Mouse (Mus musculus) monocyte, adult 2 months (primary cell): ENCODE results near the gene Ubash3a.
A peak's percentile ranks its signal among the peaks of the same experiment; 100 is the strongest.

Source experiments
- DNase-seq, 2 experiments: peaks; one replicate each; pipeline ENCODE4 v3.0.0; 2022; ENCODE audit warnings: low spot score in 2 of 2, low read depth in 1 of 2

Ubash3a gene

DNA sequence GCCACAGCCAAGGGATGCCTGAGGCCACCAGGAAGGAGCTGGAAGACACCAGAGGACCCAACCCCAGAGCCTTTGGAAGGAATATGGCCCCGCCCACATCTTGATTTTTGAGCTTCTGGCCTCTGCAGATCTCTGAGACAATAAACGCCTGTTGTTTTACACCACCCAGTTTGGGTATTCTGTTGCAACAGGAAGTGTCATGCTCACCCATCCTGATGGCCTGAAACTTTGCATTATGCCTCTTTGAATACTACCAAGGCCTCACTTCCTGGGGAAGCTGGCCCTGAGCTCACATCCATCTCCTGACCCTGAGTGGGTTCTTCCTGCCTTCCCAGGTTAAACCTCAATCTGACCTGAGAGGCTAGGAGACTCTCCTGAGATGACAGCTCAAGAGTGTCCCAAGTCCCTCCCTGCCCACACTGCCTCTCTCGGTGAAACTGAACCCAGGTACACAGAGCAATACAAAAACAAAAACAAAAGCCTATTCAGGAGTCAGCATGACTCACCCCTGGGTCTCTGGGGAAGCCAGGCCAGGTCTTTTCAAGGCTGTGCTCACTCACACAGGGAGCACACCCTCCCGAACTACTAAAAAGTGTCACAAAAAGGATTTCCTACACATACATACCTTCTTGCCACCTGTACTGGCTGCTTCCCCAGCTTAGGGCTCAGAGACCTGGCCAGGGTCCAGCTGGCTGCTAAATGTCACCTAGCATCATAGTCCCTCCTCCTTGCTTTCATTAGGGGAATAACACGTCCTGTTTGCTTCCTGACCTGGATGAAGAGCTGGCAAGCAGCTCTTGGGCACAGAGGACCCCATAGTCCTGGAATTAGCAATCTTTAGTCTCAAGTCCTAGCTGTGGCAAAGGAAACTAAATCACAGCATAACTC lies 8.6 kb downstream of the Ubash3a start:
- DNase-seq: no peak

DNA sequence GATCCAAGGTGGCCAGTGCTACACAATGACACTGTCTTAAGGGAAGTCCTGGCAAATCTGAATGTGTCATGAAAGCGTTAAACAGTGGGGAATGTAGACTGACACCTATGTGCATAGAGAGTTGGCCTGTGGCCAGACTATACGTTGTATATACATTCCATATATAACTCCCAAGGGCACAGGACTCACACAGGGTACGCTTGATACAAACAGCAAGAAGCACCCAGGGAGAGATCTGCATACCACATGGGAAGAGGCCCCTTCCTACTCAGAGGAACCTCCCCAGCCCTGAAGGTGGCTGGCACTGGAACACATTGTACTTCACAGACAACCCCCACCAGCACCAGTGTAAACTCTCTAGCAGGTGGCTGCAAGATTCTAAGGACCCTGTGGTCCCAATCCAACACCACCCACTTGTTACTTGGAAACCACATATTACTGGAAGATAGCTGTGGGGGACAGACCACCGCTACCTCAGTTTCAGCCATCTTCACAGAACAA lies 15.2 kb downstream of the Ubash3a start:
- no peak for DNase-seq

DNA sequence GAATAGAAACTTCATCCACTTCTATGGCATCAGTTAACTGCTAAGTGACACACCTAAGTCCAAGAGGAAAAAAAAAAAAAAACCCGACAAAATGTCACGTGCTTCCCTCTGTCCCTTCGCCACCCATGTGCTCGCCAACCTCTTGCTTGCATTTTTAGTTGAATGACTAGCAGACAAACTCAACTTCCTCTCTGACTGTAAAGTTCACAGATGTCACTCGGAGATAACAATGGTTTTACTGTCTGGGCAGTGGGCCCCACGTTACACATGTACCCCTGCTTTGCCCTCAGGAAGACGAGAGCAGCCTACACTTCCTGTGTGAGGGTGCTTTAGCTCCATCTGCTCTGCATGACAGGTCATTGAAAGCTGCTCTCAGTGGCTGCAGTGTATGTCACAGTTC lies 16.2 kb downstream of the Ubash3a start:
- DNase-seq: no peak

DNA sequence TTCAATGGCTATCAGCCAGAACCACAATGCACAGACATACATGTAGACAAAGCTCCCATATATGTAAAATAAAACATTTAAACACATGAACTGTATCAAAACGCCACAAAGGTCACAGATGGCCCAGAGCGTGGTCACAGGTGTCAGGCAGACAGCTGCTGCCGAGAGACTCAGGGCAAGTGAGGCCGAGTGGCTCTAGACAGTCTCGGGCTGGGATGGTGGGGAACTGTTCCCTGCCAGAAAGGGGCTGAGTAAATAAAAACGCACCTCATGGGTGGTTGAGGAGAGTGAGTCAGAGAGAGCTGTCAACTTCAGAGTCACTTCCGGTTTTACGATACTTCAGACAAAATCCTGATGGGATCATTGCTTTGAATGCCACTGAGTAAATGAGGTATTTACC lies 16.9 kb downstream of the Ubash3a start:
- no peak for DNase-seq

DNA sequence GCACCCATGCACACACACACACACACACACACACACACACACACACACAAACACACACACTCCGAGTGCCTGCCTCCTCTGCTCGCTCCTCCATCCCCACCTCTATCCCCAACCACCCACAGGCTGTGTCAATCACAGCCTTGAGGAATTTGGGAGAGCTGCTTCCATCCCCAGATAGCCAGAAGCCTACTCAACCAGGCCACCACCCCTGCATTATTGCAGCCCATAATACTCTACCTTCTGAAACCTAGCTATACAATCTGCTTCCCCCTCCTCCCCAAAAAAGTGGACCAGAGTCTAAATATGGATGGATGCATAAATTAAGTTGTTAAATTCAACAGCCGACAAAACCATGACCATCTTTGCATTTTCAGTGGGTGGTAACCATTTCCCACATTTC lies 18.7 kb downstream of the Ubash3a start:
- DNase-seq: no peak

DNA sequence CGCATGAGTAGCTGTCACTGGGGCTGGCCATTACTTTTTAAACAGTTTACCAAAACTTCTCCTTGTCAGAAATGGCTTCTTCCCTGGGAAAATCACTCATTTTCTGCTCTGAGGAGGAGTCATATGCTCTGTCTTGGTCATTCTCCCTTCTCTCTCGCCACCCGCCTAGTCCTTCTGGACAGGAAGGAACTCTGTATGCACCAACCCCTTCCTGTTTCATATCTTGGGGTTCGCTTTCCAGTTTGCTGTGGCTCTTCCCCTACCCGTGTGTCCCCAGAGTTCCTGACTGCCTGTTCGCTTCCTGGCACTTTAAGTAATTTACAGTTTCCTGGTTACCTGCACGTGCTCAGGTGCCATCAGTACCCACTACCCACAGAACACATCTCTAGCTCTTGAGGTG lies 19.3 kb downstream of the Ubash3a start:
- DNase-seq: no peak

DNA sequence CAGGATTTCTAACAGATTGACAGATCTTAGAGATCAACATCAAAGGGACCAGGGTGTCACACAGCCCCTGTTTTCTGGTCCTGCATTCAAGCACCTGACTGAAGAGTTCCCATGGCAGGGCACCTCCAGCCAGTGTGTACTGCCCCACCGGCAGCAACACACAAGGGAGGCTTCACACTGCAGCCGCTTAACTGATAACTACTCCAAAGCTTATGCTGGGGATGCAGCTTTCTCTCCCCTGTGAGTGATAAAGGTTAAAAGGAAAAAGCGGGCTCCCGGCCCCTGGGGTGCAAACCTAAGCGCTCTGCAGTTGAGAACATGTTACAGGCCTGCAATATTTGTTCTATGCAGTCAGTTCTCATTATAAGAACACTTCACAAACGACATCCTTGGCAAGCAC lies 24.1 kb downstream of the Ubash3a start:
- no peak for DNase-seq

DNA sequence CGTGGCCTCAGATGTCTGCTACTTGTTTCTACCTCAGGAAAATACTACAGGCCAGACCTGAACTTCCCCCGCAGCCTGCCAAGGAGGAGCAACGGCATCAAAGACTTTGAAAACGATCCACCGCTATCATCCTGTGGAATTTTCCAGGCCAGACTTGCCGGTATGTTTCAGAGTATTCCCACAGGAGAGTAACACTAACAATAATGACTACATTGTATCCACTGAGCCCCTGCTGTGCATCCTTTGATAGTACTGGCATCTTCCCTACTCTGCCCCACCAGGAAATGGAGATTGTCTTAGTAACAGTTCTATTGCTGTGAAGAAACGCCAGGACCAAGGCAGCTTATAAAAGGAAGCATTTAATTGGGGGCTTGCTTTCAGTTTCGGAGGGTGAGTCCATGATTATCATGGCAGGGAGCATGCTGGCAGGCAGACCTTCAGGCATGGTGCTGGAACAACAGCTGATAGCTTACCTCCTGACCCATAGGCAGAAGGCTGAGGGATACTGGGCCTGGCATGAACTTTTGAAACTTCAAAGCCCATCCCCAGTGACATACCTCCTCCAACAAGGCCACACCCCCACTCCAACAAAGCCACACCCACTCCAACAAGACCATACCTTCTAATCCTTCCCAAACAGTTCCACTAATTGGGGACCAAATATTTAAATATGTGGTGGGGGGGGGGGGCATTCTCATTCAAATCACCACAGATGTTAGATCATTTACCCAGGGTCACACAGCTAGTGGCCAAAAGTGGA lies 24.8 kb downstream of the Ubash3a start:
- DNase-seq: no peak

DNA sequence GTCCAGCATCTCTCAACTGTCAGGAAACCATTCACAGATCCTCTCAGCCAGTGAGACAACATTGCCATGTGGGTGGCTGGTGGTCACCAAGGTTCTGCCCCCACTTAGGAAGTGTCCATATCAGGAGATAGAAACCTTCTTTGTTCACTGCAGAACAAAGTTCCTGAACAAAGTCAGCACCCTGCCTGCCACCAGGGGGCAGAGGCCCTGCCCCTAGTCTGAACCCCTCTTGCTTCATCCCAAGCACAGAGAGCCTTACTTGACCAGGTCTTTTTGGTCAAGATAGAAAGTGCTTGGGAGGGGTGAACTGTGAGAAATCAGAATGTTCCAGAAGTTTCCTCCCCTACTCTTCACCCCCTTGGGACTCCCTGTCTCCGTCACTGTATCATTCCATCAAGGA lies 28.2 kb downstream of the Ubash3a start:
- DNase-seq: no peak

DNA sequence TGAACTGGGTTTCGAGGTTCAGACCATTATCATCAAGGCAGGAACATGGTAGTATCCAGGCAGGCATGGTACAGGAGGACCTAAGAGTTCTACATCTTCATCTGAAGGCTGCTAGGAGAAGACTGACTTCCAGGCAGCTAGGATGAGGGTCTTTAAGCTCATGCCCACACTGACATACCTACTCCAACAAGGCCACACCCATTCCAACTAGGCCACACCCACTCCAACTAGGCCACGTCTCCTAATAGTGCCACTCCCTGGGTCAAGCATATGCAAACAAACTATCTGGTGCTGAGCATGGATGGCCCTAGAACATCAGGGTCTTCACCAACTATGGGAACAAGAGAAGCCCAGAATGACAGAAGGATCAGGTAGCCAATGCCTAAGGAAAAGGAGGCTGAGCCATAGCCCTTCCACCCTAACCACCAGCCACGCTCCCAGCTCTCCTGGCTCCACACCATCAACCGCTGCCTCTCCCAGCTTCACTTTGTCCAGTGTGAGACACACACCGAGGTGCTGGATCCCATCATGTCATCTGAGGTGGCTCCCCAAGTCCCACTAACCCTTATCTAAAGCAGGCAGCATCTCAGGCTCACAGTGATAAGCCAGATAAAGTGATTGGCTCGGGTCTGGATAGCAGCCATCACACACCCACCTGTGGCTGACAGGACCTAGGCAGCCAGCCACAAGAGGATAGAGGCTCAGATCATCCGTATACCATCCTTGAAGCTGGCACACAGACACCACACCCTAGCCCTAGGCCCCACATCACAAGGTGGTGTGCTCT lies 30.8 kb downstream of the Ubash3a start:
- DNase-seq: no peak

DNA sequence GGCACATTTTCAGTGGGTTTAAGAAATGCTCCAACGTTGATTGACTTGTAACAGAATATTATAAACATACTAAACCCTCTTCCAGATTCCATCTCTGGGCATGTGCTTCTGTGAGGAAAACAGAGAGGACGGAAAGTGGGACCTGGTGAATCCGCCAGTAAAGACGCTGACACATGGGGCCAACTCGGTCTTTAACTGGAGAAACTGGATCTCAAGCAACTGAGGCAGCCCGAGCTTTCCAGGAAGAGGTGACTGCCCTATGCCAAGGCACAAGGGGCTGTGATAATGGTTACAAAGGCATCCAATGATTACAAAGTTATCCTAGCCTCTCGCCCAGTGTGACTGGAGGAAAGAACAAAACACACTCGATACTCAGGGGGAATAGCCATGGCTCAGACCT lies 33.5 kb downstream of the Ubash3a start:
- no peak for DNase-seq

DNA sequence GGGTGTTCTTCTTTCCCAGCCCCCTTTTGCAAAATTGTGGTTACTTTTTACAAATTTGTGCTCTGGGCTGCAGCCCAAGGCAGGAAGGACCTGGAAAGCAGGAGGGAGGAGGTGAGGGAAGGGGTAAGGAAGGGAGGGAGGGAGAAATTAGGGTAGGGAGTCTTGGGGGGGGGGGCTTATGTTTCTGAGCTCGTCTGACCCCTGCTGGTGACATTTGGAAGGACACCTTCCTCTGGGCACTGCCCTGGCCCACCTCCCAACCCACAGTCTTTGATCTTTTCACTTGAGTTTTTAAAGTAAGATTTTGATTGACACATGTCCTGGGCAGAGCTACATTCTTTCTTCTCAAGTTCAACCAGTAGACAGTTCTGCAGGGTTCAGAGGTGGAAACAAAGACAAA lies 35.1 kb downstream of the Ubash3a start:
- DNase-seq: no peak

DNA sequence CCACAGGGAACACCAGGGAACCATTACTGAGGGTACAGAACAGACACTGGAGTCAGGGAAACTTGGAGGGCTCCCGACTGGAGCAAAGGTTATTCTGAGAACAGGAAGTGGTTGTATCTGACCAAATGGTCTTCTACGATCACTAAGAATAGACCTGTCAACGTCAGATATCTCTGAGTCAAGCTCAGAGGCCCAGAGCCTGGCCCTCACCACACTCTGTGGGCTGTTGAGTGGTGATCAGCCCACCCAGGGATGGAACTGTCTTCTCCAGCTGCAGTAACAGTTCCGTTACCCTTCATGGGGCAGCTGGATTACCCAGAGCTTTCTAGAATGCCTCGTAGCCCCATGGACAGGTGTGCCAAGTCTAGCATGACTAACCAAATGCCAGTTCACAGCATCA lies 37.6 kb downstream of the Ubash3a start:
- no peak for DNase-seq

DNA sequence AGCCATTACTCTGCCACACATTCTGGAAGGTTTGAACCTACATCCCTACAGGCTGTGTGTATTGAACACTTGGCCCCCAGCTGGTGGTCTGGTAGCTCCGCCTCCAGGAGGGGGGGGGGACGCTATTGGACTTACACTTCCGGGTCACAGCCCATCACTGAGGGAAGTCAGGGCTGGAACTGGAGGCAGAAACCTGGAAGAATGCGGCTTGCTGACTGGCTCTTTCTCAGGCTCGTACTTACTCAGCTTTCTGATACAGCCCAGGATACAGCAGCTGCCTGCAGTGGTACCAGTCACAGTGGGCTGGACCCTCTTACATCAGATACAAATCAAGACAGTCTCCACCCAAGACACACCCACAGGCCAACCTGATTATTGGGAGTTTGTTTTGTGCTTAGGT lies 39.5 kb downstream of the Ubash3a start:
- no peak for DNase-seq

DNA sequence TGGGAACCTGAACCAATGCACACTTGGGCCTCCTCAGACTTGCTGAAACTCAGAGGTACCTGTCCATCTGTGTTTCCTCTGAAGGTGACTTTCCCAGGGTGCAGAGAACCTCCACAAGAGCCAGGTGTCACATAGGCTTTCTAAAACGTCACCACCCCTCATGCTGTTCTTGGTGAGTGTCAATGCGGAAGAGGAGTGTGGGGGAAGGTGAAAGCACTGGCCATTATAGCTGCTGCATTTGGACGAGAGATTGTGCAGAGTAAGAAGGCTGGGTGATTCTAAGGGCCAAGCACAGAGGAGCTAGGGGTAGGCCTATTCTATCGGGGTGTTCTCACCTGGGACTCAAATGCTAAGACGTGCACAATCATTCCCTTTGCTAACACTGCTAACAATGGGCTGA lies 46.3 kb downstream of the Ubash3a start:
- DNase-seq: no peak

DNA sequence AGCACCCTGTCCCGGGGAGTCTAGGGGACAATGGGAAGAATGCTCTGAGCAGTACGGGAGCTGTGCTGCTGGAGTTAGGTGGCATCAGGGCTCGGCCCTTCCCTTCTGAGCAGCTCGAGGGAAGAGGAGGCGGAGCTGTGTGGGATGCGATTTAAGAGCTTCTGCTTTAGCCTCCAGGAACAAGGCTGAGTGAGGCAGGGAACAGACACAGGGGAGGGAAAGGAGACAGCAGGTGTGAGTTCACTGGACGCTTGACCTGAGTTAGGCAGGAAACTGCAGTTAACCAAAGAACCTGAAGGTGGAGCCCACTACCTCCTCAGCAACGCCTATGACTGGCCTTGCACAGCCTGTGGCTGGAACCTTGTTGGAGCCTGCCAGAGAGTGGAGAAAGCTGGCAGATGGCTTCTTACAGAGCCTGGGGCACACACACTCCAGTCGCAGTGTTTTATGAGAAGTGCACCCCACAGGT lies 46.8 kb downstream of the Ubash3a start:
- peak in 1 of 2 experiments; percentile 38 for DNase-seq

DNA sequence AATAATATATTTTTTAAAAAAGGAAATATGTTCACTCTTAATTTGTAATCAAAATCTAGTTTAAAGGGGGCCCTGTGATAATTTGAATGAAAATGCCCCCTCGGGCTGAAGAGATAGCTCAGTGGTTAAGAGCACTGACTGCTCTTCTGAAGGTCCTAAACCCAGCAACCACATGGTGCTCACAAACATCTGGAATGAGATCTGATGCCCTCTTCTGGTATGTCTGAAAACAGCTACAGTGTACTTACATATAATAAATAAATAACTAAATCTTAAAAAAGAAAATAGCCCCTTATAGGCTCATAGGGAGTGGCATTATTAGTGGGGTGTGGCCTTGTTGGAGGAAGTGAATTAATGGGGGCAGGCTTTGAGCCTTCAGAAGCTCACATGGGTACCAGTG lies 49.5 kb downstream of the Ubash3a start:
- DNase-seq: no peak

DNA sequence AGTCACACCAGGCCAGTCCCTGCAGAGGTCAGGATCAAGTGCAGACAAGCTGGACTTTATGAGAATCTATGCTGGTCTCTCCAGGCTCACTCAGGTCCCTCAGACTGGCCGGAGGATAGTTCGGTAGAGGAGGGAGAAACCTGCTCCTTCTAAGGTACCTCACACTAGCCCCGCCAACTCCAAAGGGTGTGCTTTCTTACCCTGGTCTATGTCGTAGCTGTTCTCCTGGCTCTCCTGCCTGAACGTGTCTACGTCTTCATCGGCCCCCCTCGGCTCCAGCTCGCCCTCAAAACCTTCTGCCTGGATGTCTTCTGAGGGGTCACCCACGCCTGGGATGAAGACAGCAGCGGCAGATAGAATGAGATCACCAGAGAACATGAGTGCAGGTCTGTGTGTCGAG lies 50.2 kb downstream of the Ubash3a start:
- DNase-seq: no peak

DNA sequence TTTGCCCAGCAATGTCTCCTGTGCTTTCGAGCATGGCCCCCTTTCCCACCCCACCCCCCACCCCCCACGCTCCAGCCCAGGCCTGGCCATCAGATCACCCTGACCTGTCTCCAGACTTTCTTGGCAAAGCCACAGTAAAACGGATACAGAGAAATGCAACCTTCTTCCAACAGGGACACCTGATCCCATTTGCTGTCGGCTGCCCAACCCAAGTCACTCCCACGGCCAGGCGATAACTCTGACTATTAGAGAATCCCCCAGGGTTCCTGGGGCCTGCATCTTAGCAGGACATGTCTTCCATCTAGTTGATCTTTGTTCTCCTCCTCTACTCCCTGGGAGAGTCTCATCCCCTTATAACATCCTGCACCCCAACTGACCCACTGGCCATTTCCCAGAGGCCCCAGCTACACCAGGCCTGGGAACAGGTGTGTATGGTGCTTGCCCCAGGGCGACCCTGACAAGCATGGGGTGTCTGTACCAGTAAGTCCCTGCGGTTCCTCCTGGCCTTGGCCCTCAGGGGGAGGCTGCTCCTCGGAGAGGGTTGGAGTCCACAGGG lies 50.7 kb downstream of the Ubash3a start:
- DNase-seq: no peak

DNA sequence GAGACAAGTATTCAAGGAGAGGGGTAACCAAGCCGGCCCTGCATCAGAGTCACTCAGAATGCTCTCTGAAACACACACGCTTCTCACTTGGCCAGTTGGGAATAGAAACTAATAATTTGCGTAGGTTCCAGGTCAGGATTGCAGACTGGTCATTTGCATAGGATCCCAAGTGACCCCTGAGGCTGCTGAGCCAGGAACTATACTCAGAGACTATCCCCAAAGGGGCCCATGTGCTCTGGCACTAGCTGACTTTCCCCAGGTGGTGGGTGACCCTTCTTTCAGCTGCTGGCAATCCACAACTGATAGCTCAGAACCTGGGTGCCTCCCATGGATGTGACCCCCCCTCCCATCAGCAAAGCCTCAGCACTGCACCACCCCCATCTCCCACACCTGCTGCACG lies 51.5 kb downstream of the Ubash3a start:
- DNase-seq: no peak

DNA sequence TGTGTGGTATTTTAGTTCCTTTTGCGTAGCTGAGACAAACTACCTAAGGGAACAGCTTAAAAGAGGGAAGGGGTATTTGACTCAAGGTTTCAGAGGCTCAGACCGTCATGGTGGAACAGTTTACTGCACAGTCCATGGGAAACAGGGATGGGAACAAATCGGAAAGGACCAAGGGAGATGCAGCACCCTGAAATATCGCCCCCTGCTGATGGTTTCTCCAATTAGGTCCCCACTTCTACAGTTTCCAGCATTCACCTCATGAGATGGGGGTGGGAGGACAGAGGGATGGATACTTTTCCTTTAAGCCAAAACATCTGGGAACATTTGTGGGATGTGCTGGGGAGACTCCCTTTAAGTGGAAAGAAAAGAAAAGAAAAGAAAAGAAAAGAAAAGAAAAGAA lies 52.2 kb downstream of the Ubash3a start:
- no peak for DNase-seq
